Mouse (Mus musculus) limb, embryonic 14.5 days (tissue): ENCODE data around the gene Marc2. TPM values are rescaled to one million over a fixed set of nuclear protein-coding genes. Genes with fewer than 3 reads are reported as not detected.

Experiments used
- ATAC-seq: fragments of 200-750 bp; cut with Nextera tagmentation; 2 replicates; pipeline ENCODE4 v1.8.0; 2017; ENCODE audit warnings: low read depth, moderate number of reproducible peaks, moderate TSS enrichment; ENCODE audit not compliant: low FRiP score
- DNase-seq: peaks from one replicate; pipeline ENCODE4 v3.0.0-alpha.2; 2015; ENCODE audit warnings: low spot score
- H3K27ac ChIP-seq: fragments of 300-500 bp; sonication (generic); replicated peaks from 2 replicates; pipeline ENCODE4 v1.5.1; 2014; ENCODE audit warnings: low read depth, mild to moderate bottlenecking, low read length, moderate library complexity, mixed read lengths
- H3K27me3 ChIP-seq: fragments of 300-500 bp; sonication (generic); 2 replicates; pipeline ENCODE4 v1.6.1; 2014; ENCODE audit warnings: low read length, mixed read lengths; ENCODE audit not compliant: control insufficient read depth, insufficient read depth
- H3K36me3 ChIP-seq: fragments of 300-500 bp; sonication (generic); 2 replicates; pipeline ENCODE4 v1.6.1; 2014; ENCODE audit warnings: mild to moderate bottlenecking, low read length, moderate library complexity, mixed read lengths; ENCODE audit not compliant: control insufficient read depth, insufficient read depth
- H3K4me1 ChIP-seq: fragments of 300-500 bp; sonication (generic); 2 replicates; pipeline ENCODE4 v1.6.1; 2014; ENCODE audit warnings: antibody characterized with exemption, low read length, mixed read lengths; ENCODE audit not compliant: control insufficient read depth, insufficient read depth
- H3K4me2 ChIP-seq: fragments of 300-500 bp; sonication (generic); replicated peaks from 2 replicates; pipeline ENCODE4 v1.6.1; 2014; ENCODE audit warnings: low read depth, mild to moderate bottlenecking, low read length, moderate library complexity; ENCODE audit not compliant: severe bottlenecking
- H3K4me3 ChIP-seq: fragments of 300-500 bp; sonication (generic); replicated peaks from 2 replicates; pipeline ENCODE4 v1.5.1; 2014; ENCODE audit warnings: low read length
- H3K9ac ChIP-seq: fragments of 300-500 bp; sonication (generic); 2 replicates; pipeline ENCODE4 v1.6.1; 2014; ENCODE audit warnings: mild to moderate bottlenecking, low read depth, low read length, moderate library complexity; ENCODE audit not compliant: severe bottlenecking
- H3K9me3 ChIP-seq: fragments of 300-500 bp; sonication (generic); 2 replicates; pipeline ENCODE4 v1.6.1; 2016; ENCODE audit warnings: low read length; ENCODE audit not compliant: control insufficient read depth
- POLR2A ChIP-seq: fragments of 200-500 bp; IDR thresholded peaks from 2 replicates; pipeline ENCODE4 v1.8.0; 2012; ENCODE audit warnings: inconsistent platforms, mild to moderate bottlenecking, moderate library complexity, borderline replicate concordance; ENCODE audit not compliant: insufficient read depth, insufficient read length; ENCODE audit errors: extremely low read depth
- WGBS: fragments of 180-500 bp; shearing (Covaris S2); extraction: QIAGEN DNeasy Blood & Tissue Kit; methylation state at CpG from one replicate; pipeline ENCODE4 v1.1.7; 2014; 5-methylcytosine and 5-hydroxymethylcytosine counted together
- polyA plus RNA-seq, 2 experiments: library from polyadenylated mRNA; depleted of rRNA in 1 of 2; stranded (reverse) in 1 of 2; unstranded in 1 of 2; fragments of >200 nt; fragmentation: Nextera tagmentation in 1 of 2; extraction: Ambion mirVana in 1 of 2; gene quantifications; 2 replicates each; pipeline versions ENCODE4 v1.2.1 to v1.2.3; 2012 to 2014

The Marc2 gene
- polyA plus RNA-seq, 2 experiments, result 68.7 to 239 TPM

DNA sequence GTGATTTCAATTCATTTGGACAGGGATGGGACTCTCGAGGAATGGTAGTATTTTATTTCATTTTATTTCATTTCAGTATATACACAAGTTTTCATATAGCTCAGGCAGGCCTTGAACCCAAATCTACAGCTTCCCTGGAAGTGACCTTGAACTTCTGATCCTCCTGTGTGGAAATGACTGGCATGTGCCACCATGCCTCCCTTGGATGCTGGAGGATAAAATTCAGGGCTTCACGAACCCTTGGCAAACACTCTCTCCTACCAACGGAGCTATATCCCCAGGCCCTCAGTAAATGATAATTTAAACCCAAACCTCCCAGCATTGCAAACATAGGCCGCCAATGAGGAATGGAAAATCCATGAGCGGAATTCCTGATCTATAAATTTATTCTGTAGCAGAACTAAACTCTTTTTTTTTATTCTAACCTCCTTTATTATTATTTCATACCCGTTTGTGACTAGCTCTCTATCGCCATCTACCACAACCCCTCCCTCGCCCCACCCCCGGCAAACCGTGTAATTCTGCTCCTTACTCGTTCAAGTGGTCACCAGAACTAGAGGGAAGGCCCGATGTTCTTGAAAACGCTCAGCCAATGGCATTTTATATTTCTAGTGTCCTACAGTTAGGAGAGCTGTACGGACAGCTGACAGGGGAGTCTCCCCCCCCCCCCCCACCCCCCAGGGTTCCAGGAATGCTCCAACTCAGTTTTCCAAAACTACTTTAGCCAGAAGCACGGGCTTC, 1.8 kb downstream of the Marc2 start:
- Histone ChIP-seq H3K9ac (peak overlapping the region; percentile 86), H3K9me3 (no peaks in the 10 kb centered on the region), H3K4me3 (peak overlapping the region; percentile 93), H3K36me3 (peaks cover 10% of the 10 kb centered on the region; the same call in 1 of the 2 replicates), H3K27me3 (no peaks in the 10 kb centered on the region), H3K4me1 (peaks cover 11% of the 10 kb centered on the region), H3K4me2 (peak overlapping the region; percentile 89), H3K27ac (peak overlapping the region; percentile 88)
- WGBS, result 14% methylated on average over 15 of the region's 15 CpGs
- TF ChIP-seq POLR2A, result no peak
- ATAC-seq (no peak), DNase-seq (peak; percentile 25)

DNA sequence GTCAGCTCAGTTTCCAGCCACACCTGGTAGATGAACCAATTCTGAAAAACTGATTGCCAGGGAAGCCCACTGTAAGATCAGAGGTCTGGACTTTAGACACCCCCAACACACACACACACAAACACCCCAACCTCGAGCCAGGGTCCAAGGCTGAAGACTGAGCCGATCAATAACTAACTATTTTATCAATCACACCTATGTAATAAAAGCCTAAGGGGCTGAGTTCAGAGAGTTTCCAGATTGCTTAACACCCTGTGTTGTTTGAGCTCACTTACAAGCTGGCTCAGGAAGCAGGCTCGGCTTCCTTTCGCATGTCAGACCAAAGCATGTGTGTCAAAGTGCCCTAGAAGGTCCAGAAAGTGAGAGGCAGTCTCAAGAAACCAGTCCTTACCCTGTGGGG, 8.6 kb downstream of the Marc2 start:
- Histone ChIP-seq H3K4me1 (no peaks in the 10 kb centered on the region), H3K4me3 (no peak overlapping the region), H3K36me3 (peaks cover 40% of the 10 kb centered on the region), H3K27me3 (no peaks in the 10 kb centered on the region), H3K9ac (no peak overlapping the region), H3K9me3 (no peaks in the 10 kb centered on the region), H3K4me2 (no peak overlapping the region), H3K27ac (no peak overlapping the region)
- 73% methylated on average over 4 of the region's 4 CpGs for WGBS
- ATAC-seq (no peak), DNase-seq (no peak)
- no peak for TF ChIP-seq POLR2A

DNA sequence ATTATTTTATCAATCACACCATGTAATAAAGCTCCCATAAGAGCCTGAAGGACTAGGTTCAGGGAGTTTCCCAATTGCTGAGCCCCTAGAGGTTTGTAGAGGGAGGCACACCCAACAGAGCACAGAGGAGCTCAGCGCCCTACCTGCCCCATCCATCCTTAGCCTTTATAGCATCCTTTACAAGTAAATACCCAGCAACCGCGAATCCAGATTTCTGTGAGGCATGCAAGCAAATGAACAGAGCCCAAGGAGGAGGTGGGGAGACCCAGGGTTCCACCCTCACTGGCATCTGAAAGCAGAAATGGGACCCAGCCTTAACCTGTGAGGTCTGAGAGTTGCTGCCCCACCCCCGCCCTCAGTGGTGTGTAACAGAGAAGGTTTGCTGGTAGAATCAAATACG, 9.9 kb downstream of the Marc2 start:
- Histone ChIP-seq H3K4me3 (no peak overlapping the region), H3K9ac (no peak overlapping the region), H3K27me3 (no peaks in the 10 kb centered on the region), H3K4me2 (no peak overlapping the region), H3K27ac (no peak overlapping the region), H3K4me1 (no peaks in the 10 kb centered on the region), H3K36me3 (peaks cover 53% of the 10 kb centered on the region), H3K9me3 (no peaks in the 10 kb centered on the region)
- 71% methylated on average over 5 of the region's 5 CpGs for WGBS
- DNase-seq, result no peak
- no peak for TF ChIP-seq POLR2A
- no peak for ATAC-seq

DNA sequence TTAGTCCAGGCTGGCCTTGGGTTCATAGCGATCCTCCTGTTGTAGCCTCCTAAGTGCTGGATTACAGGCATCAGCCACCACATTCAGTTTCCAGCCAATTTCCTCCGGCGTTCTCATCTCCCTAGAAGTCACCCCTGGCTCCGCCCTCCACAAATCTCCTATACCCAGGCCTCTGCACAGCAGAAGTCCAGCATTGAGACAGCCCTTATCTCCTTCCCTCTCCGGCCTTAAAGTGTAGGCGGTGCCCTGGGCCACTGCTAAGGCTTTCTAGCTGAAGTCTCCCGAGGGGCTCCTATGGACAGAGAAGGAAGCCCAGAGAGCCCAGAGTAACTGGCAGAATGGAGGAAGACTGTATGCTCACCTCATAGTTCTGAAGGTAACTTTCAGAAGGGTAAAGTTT, 12.8 kb downstream of the Marc2 start:
- Histone ChIP-seq H3K4me1 (no peaks in the 10 kb centered on the region), H3K36me3 (peaks cover 58% of the 10 kb centered on the region), H3K27me3 (no peaks in the 10 kb centered on the region), H3K9me3 (no peaks in the 10 kb centered on the region), H3K27ac (no peak overlapping the region), H3K4me2 (no peak overlapping the region), H3K4me3 (no peak overlapping the region), H3K9ac (no peak overlapping the region)
- no peak for TF ChIP-seq POLR2A
- WGBS, result 91% methylated on average over 7 of the region's 7 CpGs
- ATAC-seq (no peak), DNase-seq (no peak)

DNA sequence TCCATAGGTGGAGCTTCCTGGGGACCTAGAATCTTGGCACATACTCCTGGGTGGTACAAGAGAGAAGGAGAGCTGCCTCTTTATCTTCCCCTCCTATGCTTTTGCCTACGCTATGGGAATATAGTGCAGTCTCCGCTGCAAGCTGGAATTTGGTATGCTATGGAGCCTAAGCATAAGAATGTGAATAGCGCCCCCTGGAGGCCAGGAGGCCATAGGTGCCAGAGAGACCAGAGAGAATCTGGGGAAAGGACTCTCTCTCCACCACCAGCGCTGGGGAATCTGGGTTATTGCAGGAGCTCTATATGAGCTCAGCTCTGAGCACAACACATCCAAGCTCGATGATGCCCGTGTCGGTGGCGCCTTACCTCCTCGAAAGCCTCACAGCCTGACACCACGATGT, 14.0 kb downstream of the Marc2 start:
- H3K9ac ChIP-seq, result no peak overlapping the region
- ATAC-seq (no peak), DNase-seq (no peak)
- H3K36me3 ChIP-seq, result peaks cover 57% of the 10 kb centered on the region
- WGBS, result 87% methylated on average over 10 of the region's 10 CpGs
- no peak overlapping the region for H3K4me2 ChIP-seq
- no peak for TF ChIP-seq POLR2A
- no peak overlapping the region for H3K27ac ChIP-seq
- no peak overlapping the region for H3K4me3 ChIP-seq
- no peaks in the 10 kb centered on the region for H3K9me3 ChIP-seq
- no peaks in the 10 kb centered on the region for H3K4me1 ChIP-seq
- H3K27me3 ChIP-seq, result no peaks in the 10 kb centered on the region

DNA sequence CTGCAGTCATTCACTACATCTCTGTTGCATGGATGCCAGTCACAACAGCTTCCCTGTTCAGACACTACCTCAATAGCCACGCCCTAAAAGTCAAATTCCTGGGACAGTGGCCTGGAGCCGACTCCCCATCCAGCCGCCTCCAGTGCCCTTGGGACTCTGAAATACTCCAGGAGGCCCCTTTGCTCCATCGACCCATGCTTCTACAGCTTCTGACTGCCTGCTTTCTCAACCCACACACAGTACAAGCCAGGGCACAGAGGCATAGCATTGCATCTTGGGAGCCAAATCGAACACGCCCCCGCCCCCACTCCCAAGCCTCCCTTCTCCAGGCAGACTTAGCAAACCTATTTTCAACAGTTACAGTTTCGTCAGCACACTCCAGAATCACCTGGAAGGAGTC, 16.4 kb downstream of the Marc2 start:
- H3K4me3 ChIP-seq, result no peak overlapping the region
- no peaks in the 10 kb centered on the region for H3K27me3 ChIP-seq
- TF ChIP-seq POLR2A, result no peak
- 79% methylated on average over 8 of the region's 8 CpGs for WGBS
- no peak for DNase-seq
- H3K4me1 ChIP-seq, result no peaks in the 10 kb centered on the region
- no peak for ATAC-seq
- H3K36me3 ChIP-seq, result peaks cover 46% of the 10 kb centered on the region
- no peak overlapping the region for H3K4me2 ChIP-seq
- no peak overlapping the region for H3K9ac ChIP-seq
- H3K27ac ChIP-seq, result no peak overlapping the region
- H3K9me3 ChIP-seq, result no peaks in the 10 kb centered on the region
